Mouse (Mus musculus) heart, adult 9 months (tissue): ENCODE data around the gene Stard10.

ENCODE experiments used
- DNase-seq, 2 experiments: peaks; one replicate each; pipeline ENCODE4 v3.0.0; 2022; ENCODE audit warnings: low spot score in 2 of 2

The Stard10 gene

GRCm38 (mm10) chr7:101330841-101331173 lies 13.9 kb downstream of the Stard10 start:
- no peak for DNase-seq

- no peak for DNase-seq
Measured at GRCm38 (mm10) chr7:101332045-101332831, 15.4 kb downstream of the Stard10 start.

GRCm38 (mm10) chr7:101335228-101335627 lies 18.3 kb downstream of the Stard10 start:
- no peak for DNase-seq

GRCm38 (mm10) chr7:101336686-101337085 lies 19.8 kb downstream of the Stard10 start:
- no peak for DNase-seq

GRCm38 (mm10) chr7:101337401-101337800 lies 20.5 kb downstream of the Stard10 start:
- no peak for DNase-seq

- no peak for DNase-seq
Measured at GRCm38 (mm10) chr7:101341405-101341804, 24.5 kb downstream of the Stard10 start.

- no peak for DNase-seq
Measured at GRCm38 (mm10) chr7:101343135-101343534, 26.2 kb downstream of the Stard10 start.

GRCm38 (mm10) chr7:101344892-101345291 lies 28.0 kb downstream of the Stard10 start:
- no peak for DNase-seq

- no peak for DNase-seq
Measured at GRCm38 (mm10) chr7:101346991-101347390, 30.1 kb downstream of the Stard10 start.

GRCm38 (mm10) chr7:101347767-101348270 lies 30.9 kb downstream of the Stard10 start, which contains the start of gene Arap1:
TSS of gene Arap1 (plus strand) at chr7:101348067.
- DNase-seq, result peak; percentile 54 to 58

GRCm38 (mm10) chr7:101348312-101348711 lies 31.4 kb downstream of the Stard10 start:
- DNase-seq, result no peak

GRCm38 (mm10) chr7:101349861-101350260 lies 33.0 kb downstream of the Stard10 start:
- no peak for DNase-seq

GRCm38 (mm10) chr7:101352404-101352803 lies 35.5 kb downstream of the Stard10 start:
- no peak for DNase-seq

- no peak for DNase-seq
Measured at GRCm38 (mm10) chr7:101354423-101354822, 37.5 kb downstream of the Stard10 start.

GRCm38 (mm10) chr7:101355551-101356100 lies 38.7 kb downstream of the Stard10 start:
- no peak for DNase-seq

GRCm38 (mm10) chr7:101356868-101357267 lies 40.0 kb downstream of the Stard10 start:
- no peak for DNase-seq

- no peak for DNase-seq
Measured at GRCm38 (mm10) chr7:101360406-101360805, 43.5 kb downstream of the Stard10 start.

GRCm38 (mm10) chr7:101361021-101361420 lies 44.1 kb downstream of the Stard10 start:
- DNase-seq, result no peak

GRCm38 (mm10) chr7:101361767-101362166 lies 44.9 kb downstream of the Stard10 start:
- no peak for DNase-seq

- DNase-seq, result no peak
Measured at GRCm38 (mm10) chr7:101362791-101363191, 45.9 kb downstream of the Stard10 start.

GRCm38 (mm10) chr7:101363914-101364313 lies 47.0 kb downstream of the Stard10 start:
- DNase-seq, result no peak

- DNase-seq, result no peak
Measured at GRCm38 (mm10) chr7:101367901-101368852, 51.3 kb downstream of the Stard10 start.
